Mouse (Mus musculus) hindbrain, embryonic 14.5 days (tissue): ENCODE results near the gene Tmf1. TPM values are rescaled to one million over a fixed set of nuclear protein-coding genes. Genes with fewer than 3 reads are reported as not detected.

Experiments
- ATAC-seq: fragments of 200-750 bp; cut with Nextera tagmentation; 2 replicates; pipeline ENCODE4 v1.8.0; 2017; ENCODE audit warnings: moderate number of reproducible peaks, mild to moderate bottlenecking, moderate TSS enrichment, moderate library complexity; ENCODE audit not compliant: low FRiP score
- DNase-seq: peaks from one replicate; pipeline ENCODE4 v3.0.0-alpha.2; 2015; ENCODE audit warnings: low spot score
- H3K27ac ChIP-seq: fragments of 300-500 bp; sonication (generic); 2 replicates; pipeline ENCODE4 v1.5.1; 2014; ENCODE audit warnings: mild to moderate bottlenecking, moderate library complexity
- H3K27me3 ChIP-seq: fragments of 300-500 bp; sonication (generic); 2 replicates; pipeline ENCODE4 v1.6.1; 2014; ENCODE audit warnings: mild to moderate bottlenecking, low read length, mixed read lengths; ENCODE audit not compliant: control insufficient read depth, insufficient read depth
- H3K36me3 ChIP-seq: fragments of 300-500 bp; sonication (generic); replicated peaks from 2 replicates; pipeline ENCODE4 v1.6.1; 2014; ENCODE audit not compliant: control insufficient read depth, insufficient read depth
- H3K4me1 ChIP-seq: fragments of 300-500 bp; sonication (generic); replicated peaks from 2 replicates; pipeline ENCODE4 v1.6.1; 2014; ENCODE audit warnings: antibody characterized with exemption, low read length, mixed read lengths; ENCODE audit not compliant: control insufficient read depth, insufficient read depth
- H3K4me2 ChIP-seq: fragments of 300-500 bp; sonication (generic); replicated peaks from 2 replicates; pipeline ENCODE4 v1.6.1; 2014; ENCODE audit warnings: mild to moderate bottlenecking, moderate library complexity
- H3K4me3 ChIP-seq: fragments of 300-500 bp; sonication (generic); replicated peaks from 2 replicates; pipeline ENCODE4 v1.5.1; 2014; ENCODE audit warnings: mild to moderate bottlenecking, low read length
- H3K9ac ChIP-seq: fragments of 300-500 bp; sonication (generic); 2 replicates; pipeline ENCODE4 v1.6.1; 2014
- H3K9me3 ChIP-seq: fragments of 300-500 bp; sonication (generic); 2 replicates; pipeline ENCODE4 v1.6.1; 2016; ENCODE audit warnings: low read length; ENCODE audit not compliant: control insufficient read depth
- WGBS: fragments of 180-500 bp; shearing (Covaris S2); extraction: QIAGEN DNeasy Blood & Tissue Kit; methylation state at CpG from one replicate; pipeline ENCODE4 v1.1.7; 2014; 5-methylcytosine and 5-hydroxymethylcytosine counted together
- polyA plus RNA-seq: library from polyadenylated mRNA; unstranded; fragments of >200 nt; fragmentation: Nextera tagmentation; extraction: Ambion mirVana; gene quantifications from 2 replicates; pipeline ENCODE4 v1.2.1, GENCODE M21; 2014

The Tmf1 gene
- polyA plus RNA-seq, 1 experiment from 2014 or later, result 40.5 TPM

DNA sequence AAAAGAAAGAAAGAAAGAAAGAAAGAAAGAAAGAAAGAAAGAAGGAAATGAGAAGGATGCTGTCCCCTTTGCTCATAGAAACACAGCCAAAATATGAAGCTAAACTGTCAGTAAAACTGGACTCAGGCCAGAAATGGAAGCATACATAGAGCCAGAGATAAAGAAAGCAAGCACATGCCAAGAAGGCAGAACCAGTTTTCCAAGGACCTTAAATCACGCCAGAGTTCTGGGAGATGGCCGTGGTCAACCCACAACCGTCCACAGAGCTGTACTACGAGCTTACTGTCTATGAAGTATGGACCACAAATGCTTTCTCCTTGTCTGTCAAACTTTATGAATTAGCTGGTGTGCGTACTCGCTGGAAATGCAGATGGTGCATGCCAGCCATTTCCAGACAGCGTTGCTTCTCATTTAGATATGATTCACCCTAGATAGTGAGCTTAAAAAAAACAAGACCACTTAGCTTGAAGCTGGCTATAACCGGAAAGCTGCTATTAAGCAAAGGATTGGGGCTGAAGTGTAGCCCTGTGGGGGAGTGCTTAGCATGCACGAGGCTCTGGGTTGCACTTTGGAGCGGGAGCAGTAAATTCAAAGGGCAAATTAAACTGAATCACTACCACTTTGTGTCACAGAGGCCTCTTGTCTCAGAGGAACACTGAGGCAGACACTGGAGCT is 54.4 kb downstream of the Tmf1 start:
- 81% methylated on average over 10 of the region's 10 CpGs for WGBS
- no peak overlapping the region for H3K4me3 ChIP-seq
- no peaks in the 10 kb centered on the region for H3K4me1 ChIP-seq
- H3K9ac ChIP-seq, result no peak overlapping the region
- H3K27ac ChIP-seq, result no peak overlapping the region
- H3K9me3 ChIP-seq, result no peaks in the 10 kb centered on the region
- no peak for DNase-seq
- ATAC-seq, result no peak
- H3K4me2 ChIP-seq, result no peak overlapping the region
- H3K36me3 ChIP-seq, result peaks cover 2% of the 10 kb centered on the region
- H3K27me3 ChIP-seq, result no peaks in the 10 kb centered on the region

DNA sequence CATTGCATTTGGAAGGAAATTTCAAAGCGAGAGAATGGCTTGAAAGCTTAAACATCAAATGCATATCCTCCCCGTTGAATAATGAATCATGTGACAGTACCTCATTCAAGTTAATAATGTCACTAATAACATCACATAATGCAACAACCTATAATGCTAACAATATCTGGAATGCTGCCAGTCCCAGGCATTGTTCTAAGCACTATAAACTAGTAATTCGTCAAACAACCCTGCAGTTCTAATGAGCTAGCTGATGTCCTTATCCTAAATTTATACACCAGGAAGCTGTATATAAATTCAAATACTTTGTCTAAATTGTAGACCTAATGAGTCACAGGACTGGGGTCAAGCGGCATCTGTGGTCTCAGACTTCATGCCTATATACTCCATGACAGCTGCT is 58.0 kb downstream of the Tmf1 start:
- Histone ChIP-seq H3K4me3 (no peak overlapping the region), H3K4me1 (no peaks in the 10 kb centered on the region), H3K36me3 (no peaks in the 10 kb centered on the region; the same call in 1 of the 2 replicates), H3K27ac (no peak overlapping the region), H3K4me2 (no peak overlapping the region), H3K9me3 (no peaks in the 10 kb centered on the region), H3K9ac (no peak overlapping the region), H3K27me3 (no peaks in the 10 kb centered on the region)
- DNase-seq (peak; percentile 45), ATAC-seq (no peak)
- 62% methylated on average over 4 of the region's 4 CpGs for WGBS

DNA sequence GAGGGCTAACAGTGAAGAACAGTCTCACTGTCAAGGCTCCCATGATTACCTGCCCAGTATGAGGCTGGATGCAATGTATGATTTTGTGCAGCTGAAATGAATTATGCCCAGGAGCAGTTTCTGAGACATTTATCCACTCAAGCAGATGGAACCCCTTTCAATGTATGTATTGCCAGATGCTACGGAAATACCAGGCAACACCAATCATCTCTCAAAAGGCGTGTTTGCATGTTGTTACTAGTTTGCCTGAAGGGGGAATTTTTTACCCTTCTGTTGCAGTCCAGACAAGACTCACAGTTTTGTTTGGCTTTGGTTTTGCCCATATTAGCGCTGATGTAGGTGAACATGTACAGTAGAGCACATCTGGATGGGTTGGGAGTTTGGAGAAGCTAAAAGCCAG is 60.6 kb downstream of the Tmf1 start:
- WGBS, result 79% methylated on average over 3 of the region's 3 CpGs
- no peak overlapping the region for H3K4me3 ChIP-seq
- no peaks in the 10 kb centered on the region for H3K4me1 ChIP-seq
- no peaks in the 10 kb centered on the region for H3K27me3 ChIP-seq
- ATAC-seq (no peak), DNase-seq (no peak)
- no peaks in the 10 kb centered on the region for H3K9me3 ChIP-seq
- H3K9ac ChIP-seq, result no peak overlapping the region
- no peak overlapping the region for H3K27ac ChIP-seq
- H3K36me3 ChIP-seq, result no peaks in the 10 kb centered on the region; the same call in none of the 2 replicates
- H3K4me2 ChIP-seq, result no peak overlapping the region

DNA sequence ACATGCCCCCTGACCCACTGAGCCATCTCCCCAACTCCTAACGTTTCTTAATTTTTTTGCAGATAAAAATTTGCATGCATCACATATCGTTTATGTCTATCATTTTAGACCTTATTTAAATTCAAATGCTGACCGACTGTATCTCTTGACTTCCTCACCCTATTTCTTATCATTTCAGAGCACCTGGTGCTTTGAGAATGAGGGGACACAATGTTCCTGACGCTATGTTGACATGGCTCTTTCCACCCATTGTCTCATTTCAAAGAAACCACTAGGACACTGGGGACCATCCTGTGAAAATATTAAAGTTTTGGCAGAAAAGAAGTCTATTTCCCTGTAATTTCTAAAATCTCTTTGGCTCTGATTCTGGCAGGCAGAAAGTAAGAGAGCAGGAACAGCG is 62.0 kb downstream of the Tmf1 start:
- WGBS, result 76% methylated on average over 5 of the region's 5 CpGs
- Histone ChIP-seq H3K4me2 (no peak overlapping the region), H3K4me3 (no peak overlapping the region), H3K27ac (no peak overlapping the region), H3K9me3 (no peaks in the 10 kb centered on the region), H3K9ac (no peak overlapping the region), H3K27me3 (no peaks in the 10 kb centered on the region), H3K4me1 (no peaks in the 10 kb centered on the region), H3K36me3 (no peaks in the 10 kb centered on the region; the same call in none of the 2 replicates)
- ATAC-seq, result no peak
- DNase-seq, result no peak

DNA sequence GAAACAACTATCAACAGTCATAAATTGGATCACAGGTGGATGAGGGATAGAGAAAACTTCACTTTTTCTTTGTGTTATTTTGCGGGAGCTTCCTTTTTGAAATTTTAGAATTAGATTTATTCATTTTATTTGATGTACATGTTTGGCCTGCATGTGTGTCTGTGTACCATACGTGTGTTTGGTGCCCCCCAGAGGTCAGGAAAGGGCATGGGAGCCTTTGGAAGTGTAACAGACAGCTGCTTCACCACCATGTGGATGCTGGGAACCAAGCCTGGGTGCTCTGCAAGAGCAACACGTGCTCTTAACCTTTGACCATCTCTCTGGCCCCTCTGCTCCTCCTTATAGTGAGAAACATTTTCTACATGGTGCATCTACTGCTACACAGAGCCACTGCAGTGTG is 64.1 kb downstream of the Tmf1 start:
- H3K4me2 ChIP-seq, result no peak overlapping the region
- H3K9ac ChIP-seq, result no peak overlapping the region
- H3K27me3 ChIP-seq, result no peaks in the 10 kb centered on the region
- WGBS, result 62% methylated on average over 3 of the region's 3 CpGs
- H3K4me3 ChIP-seq, result no peak overlapping the region
- H3K9me3 ChIP-seq, result no peaks in the 10 kb centered on the region
- DNase-seq (no peak), ATAC-seq (no peak)
- H3K4me1 ChIP-seq, result no peaks in the 10 kb centered on the region
- no peaks in the 10 kb centered on the region; the same call in none of the 2 replicates for H3K36me3 ChIP-seq
- no peak overlapping the region for H3K27ac ChIP-seq

DNA sequence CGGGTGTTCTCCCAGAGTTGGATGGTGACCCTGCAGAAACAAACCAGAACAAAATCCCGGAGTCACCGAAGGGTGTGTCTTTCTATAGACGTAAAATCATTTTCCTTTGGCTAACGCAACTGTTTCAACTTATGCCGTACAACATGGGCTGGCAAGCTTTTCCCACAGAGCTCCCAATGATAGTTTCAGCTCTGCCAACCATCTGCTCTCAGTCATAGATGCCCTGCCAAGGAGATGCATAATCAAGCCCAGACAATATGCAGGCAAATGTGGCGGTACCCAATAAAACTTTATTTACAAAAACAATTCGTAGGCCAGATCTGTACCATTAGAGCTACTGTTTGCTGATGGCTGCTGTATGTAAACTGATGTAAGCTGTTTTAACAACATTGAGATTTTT is 66.7 kb downstream of the Tmf1 start:
- Histone ChIP-seq H3K9ac (no peak overlapping the region), H3K36me3 (no peaks in the 10 kb centered on the region; the same call in 1 of the 2 replicates), H3K27ac (no peak overlapping the region), H3K4me2 (no peak overlapping the region), H3K27me3 (no peaks in the 10 kb centered on the region), H3K4me3 (no peak overlapping the region), H3K4me1 (no peaks in the 10 kb centered on the region), H3K9me3 (no peaks in the 10 kb centered on the region)
- no peak for ATAC-seq
- no peak for DNase-seq
- WGBS, result 89% methylated on average over 8 of the region's 8 CpGs

DNA sequence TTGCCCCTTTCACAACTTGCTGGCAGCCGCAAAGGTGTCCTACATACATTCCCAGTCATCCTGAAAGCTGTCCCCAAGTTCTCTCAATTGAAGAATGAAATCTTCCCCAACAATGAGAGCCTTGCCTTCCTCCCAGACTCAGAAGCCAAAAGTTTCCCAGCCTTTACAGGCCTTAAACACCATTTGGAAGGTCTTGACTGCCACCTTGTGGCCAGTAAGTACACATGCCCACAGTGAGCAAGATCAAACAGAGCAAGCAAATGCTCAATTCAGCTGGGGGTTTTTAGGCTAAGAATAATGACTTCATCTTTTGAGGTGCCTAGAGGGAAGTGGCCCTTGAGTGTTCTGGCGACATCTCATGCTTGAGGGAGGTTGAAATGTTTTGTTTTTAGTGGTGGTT is 72.1 kb downstream of the Tmf1 start:
- no peaks in the 10 kb centered on the region for H3K27me3 ChIP-seq
- no peaks in the 10 kb centered on the region for H3K9me3 ChIP-seq
- DNase-seq (peak; percentile 89), ATAC-seq (peak; percentile 80; the same call in 1 of the 2 replicates)
- H3K27ac ChIP-seq, result no peak overlapping the region
- no peaks in the 10 kb centered on the region for H3K36me3 ChIP-seq
- no peak overlapping the region for H3K9ac ChIP-seq
- H3K4me3 ChIP-seq, result no peak overlapping the region
- peaks cover 9% of the 10 kb centered on the region for H3K4me1 ChIP-seq
- H3K4me2 ChIP-seq, result no peak overlapping the region
- WGBS, result 7% methylated on average over 2 of the region's 2 CpGs

DNA sequence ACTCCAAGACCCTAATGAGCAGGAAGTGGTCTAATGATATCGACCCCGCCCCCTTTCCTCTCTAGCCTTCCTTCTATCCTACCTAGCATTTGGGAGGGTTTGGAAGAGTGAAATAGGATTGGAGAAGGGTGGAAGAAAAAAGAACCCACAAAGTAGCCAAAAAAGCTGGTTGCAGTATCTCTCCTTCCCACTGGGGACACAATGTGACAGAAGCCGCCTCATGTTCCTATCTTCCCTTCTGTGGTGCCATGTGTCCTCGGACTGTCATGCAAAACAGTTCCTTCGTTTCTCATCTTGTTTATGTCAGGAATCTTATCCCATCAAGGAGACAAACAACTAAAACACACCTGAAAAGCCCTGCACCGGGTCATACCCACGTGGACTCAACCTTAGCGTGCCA is 72.8 kb downstream of the Tmf1 start:
- Histone ChIP-seq H3K4me1 (peaks cover 16% of the 10 kb centered on the region), H3K9me3 (no peaks in the 10 kb centered on the region), H3K36me3 (no peaks in the 10 kb centered on the region), H3K9ac (no peak overlapping the region), H3K27me3 (no peaks in the 10 kb centered on the region), H3K4me3 (no peak overlapping the region), H3K4me2 (no peak overlapping the region), H3K27ac (no peak overlapping the region)
- ATAC-seq (no peak), DNase-seq (no peak)
- WGBS, result 82% methylated on average over 8 of the region's 8 CpGs

- Histone ChIP-seq H3K9me3 (no peaks in the 10 kb centered on the region), H3K9ac (no peak overlapping the region), H3K27me3 (no peaks in the 10 kb centered on the region), H3K4me1 (peaks cover 16% of the 10 kb centered on the region), H3K4me2 (no peak overlapping the region), H3K4me3 (no peak overlapping the region), H3K36me3 (no peaks in the 10 kb centered on the region), H3K27ac (no peak overlapping the region)
- 81% methylated on average over 7 of the region's 7 CpGs for WGBS
- ATAC-seq (no peak), DNase-seq (no peak)
These were observed 74.6 kb downstream of the Tmf1 start for GRCm38 (mm10) chr6:97104264-97104852.
